Mouse (Mus musculus) CH12.LX (cell line): Measurements from ENCODE around the gene Uvrag.

ENCODE experiments used
- CHD2 ChIP-seq: IDR thresholded peaks from 2 replicates; pipeline ENCODE4 v1.6.1; 2011; ENCODE audit warnings: low read length, improper control_type of control experiment
- CTCF ChIP-seq, 2 experiments: IDR thresholded peaks in 1 of 2; conservative IDR thresholded peaks in 1 of 2; 2 replicates each; pipeline ENCODE4 v1.5.1; 2011 to 2012; ENCODE audit warnings: low read depth in 2 of 2, low read length in 2 of 2, improper control_type of control experiment in 1 of 2, inconsistent platforms in 1 of 2, mild to moderate bottlenecking in 1 of 2, moderate library complexity in 1 of 2
- MAFK ChIP-seq: IDR thresholded peaks from 2 replicates; pipeline ENCODE4 v1.6.1; 2011; ENCODE audit warnings: low read length, improper control_type of control experiment; ENCODE audit not compliant: insufficient replicate concordance
- MAX ChIP-seq: IDR thresholded peaks from 2 replicates; pipeline ENCODE4 v1.6.1; 2011; ENCODE audit warnings: low read length, improper control_type of control experiment
- MYC ChIP-seq: IDR thresholded peaks from 2 replicates; pipeline ENCODE4 v1.6.1; 2011; ENCODE audit warnings: low read depth, mild to moderate bottlenecking, improper control_type of control experiment, low read length
- RAD21 ChIP-seq: IDR thresholded peaks from 2 replicates; pipeline ENCODE4 v1.6.1; 2011; ENCODE audit warnings: low read depth, mild to moderate bottlenecking, low read length, improper control_type of control experiment, moderate library complexity
- RCOR1 ChIP-seq: conservative IDR thresholded peaks from 2 replicates; pipeline ENCODE4 v1.6.1; 2012; ENCODE audit warnings: low read depth, mild to moderate bottlenecking, inconsistent platforms, low read length, improper control_type of control experiment
- USF1 ChIP-seq: IDR thresholded peaks from 2 replicates; pipeline ENCODE4 v1.6.1; 2014; ENCODE audit warnings: low read depth, mild to moderate bottlenecking, inconsistent platforms, low read length, improper control_type of control experiment
- ZC3H11A ChIP-seq: IDR thresholded peaks from 2 replicates; pipeline ENCODE4 v1.6.1; 2012; ENCODE audit warnings: low read depth, mild to moderate bottlenecking, inconsistent platforms, low read length, improper control_type of control experiment
- ZKSCAN1 ChIP-seq: IDR thresholded peaks from 2 replicates; pipeline ENCODE4 v1.6.1; 2012; ENCODE audit warnings: low read depth, inconsistent platforms, low read length, improper control_type of control experiment, borderline replicate concordance
- ZNF384 ChIP-seq: IDR thresholded peaks from 2 replicates; pipeline ENCODE4 v1.6.1; 2012; ENCODE audit warnings: low read depth, low read length, improper control_type of control experiment, inconsistent platforms

DNA sequence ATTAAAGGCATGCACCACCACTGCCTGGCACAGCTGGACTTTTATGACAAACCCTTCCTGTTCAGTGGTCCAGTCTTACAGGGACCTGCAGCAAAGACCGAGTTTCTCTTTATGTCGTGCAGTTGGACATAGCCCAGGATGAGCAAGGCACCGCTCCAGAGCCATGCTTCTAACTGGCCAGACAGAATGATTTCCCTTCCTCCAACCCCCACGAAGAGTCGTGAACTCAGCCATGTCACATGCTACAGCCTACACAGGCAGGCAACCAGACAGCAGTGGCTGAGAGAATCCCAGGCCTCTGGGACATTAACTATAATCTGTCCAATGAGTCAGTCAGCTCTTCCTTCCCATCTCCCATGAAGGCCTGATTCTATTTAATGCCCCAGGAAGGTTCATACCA, 170.2 kb downstream of the Uvrag start:
- no peak for TF ChIP-seq CTCF (conservative IDR thresholded peaks at IDR 0.05 in 1 of 2, IDR thresholded peaks at IDR 0.05 in 1 of 2; ENCODE audit: low read depth in 2 of 2, low read length in 2 of 2)
- TF ChIP-seq MAX, result no peak
- TF ChIP-seq ZC3H11A, result no peak
- no peak for TF ChIP-seq MYC
- TF ChIP-seq RAD21, result no peak
- no peak for TF ChIP-seq ZNF384
- no peak for TF ChIP-seq RCOR1
- no peak for TF ChIP-seq ZKSCAN1
- TF ChIP-seq USF1, result no peak
- TF ChIP-seq CHD2, result no peak
- TF ChIP-seq MAFK, result no peak
